Mouse (Mus musculus) testis, adult 2 months (tissue): Measurements from ENCODE around the gene Tmem263. TPM values are rescaled to one million over a fixed set of nuclear protein-coding genes. Genes with fewer than 3 reads are reported as not detected.

Source experiments
- H3K27ac ChIP-seq: fragments of 200-500 bp; 2 replicates; pipeline ENCODE4 v1.5.1; 2012; ENCODE audit warnings: low read depth, low read length; ENCODE audit not compliant: control insufficient read depth, insufficient read depth
- H3K27me3 ChIP-seq: fragments of 200-500 bp; 2 replicates; pipeline ENCODE4 v1.6.1; 2012; ENCODE audit warnings: mild to moderate bottlenecking, low read length, moderate library complexity; ENCODE audit not compliant: control insufficient read depth, insufficient read depth
- H3K36me3 ChIP-seq: fragments of 200-500 bp; 2 replicates; pipeline ENCODE4 v1.6.1; 2012; ENCODE audit warnings: mild to moderate bottlenecking, low read length; ENCODE audit not compliant: control insufficient read depth, insufficient read depth
- H3K4me1 ChIP-seq: fragments of 200-500 bp; 2 replicates; pipeline ENCODE4 v1.6.1; 2012; ENCODE audit warnings: low read length; ENCODE audit not compliant: control insufficient read depth, insufficient read depth
- H3K4me3 ChIP-seq: fragments of 200-500 bp; 2 replicates; pipeline ENCODE4 v1.5.1; 2012; ENCODE audit warnings: low read depth, mild to moderate bottlenecking, low read length, moderate library complexity, mixed read lengths; ENCODE audit not compliant: control insufficient read depth
- CTCF ChIP-seq: fragments of 200-500 bp; IDR thresholded peaks from 2 replicates; pipeline ENCODE4 v1.5.1; 2012; ENCODE audit warnings: low read depth, mild to moderate bottlenecking, inconsistent platforms, low read length, moderate library complexity; ENCODE audit not compliant: control insufficient read depth, insufficient read depth, insufficient replicate concordance
- POLR2A ChIP-seq: fragments of 200-500 bp; IDR thresholded peaks from 2 replicates; pipeline ENCODE4 v1.6.1; 2012; ENCODE audit warnings: low read depth, mild to moderate bottlenecking, inconsistent platforms, low read length, moderate library complexity; ENCODE audit not compliant: control insufficient read depth
- polyA plus RNA-seq: library from polyadenylated mRNA; depleted of rRNA; stranded (reverse); fragments of >200 nt; gene quantifications from 2 replicates; pipeline ENCODE4 v1.2.3, GENCODE M21; 2012; rRNA removed

Gene Tmem263
- polyA plus RNA-seq, 1 experiment: 5.7 TPM

DNA sequence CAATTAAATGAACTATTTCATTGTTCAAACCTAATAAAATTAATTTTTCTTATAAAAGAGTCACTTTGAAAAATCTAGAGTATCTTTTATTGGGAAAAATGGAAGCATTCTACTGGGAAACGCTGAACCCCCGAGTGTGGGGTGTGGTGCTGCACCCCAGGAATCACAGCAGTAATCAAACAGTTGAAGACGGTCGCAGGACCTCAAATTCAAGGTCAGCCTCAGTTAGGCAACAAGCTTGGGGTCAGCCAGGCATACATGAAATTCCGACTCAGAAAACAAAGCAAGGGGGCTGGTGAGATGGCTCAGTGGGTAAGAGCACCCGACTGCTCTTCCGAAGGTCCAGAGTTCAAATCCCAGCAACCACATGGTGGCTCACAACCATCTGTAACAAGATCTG is 55.0 kb downstream of the Tmem263 start:
- Histone ChIP-seq H3K27me3 (no peaks in the 10 kb centered on the region), H3K4me1 (no peaks in the 10 kb centered on the region), H3K27ac (no peak overlapping the region), H3K36me3 (peaks cover 2% of the 10 kb centered on the region), H3K4me3 (no peak overlapping the region)
- TF ChIP-seq CTCF (no peak), POLR2A (no peak)

DNA sequence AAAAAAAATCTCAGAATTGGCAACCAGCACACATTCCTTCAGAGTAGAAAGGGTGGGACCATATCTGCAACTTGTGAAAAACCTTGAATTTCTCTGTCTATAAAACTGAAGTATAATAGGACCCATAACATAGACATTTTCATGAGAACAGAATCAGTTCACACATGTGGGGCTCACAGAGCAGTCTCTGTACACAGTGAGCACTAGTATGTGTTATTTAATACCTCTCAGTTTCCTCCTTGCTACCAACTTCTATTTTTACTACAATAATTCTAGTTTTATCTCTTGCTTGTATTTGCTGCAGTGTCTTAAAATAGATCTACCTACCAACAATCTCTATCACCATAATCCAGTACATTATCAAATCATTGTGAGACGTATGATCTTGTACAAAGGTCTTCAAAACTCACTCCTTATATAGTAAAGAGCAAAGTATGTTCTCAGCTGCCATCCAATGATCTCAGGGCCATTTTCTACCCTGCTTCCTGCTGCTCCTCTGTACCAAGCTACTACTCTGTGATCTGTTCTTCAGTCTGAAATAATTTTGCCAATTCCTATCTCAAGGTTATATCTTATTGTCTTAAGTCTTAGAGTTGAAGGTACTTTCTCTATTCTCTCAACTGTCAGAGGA is 57.7 kb downstream of the Tmem263 start:
- no peaks in the 10 kb centered on the region for H3K4me1 ChIP-seq
- no peak for TF ChIP-seq CTCF
- no peak for TF ChIP-seq POLR2A
- no peak overlapping the region for H3K27ac ChIP-seq
- no peaks in the 10 kb centered on the region for H3K27me3 ChIP-seq
- H3K36me3 ChIP-seq: no peaks in the 10 kb centered on the region; the same call in none of the 2 replicates
- H3K4me3 ChIP-seq: no peak overlapping the region

DNA sequence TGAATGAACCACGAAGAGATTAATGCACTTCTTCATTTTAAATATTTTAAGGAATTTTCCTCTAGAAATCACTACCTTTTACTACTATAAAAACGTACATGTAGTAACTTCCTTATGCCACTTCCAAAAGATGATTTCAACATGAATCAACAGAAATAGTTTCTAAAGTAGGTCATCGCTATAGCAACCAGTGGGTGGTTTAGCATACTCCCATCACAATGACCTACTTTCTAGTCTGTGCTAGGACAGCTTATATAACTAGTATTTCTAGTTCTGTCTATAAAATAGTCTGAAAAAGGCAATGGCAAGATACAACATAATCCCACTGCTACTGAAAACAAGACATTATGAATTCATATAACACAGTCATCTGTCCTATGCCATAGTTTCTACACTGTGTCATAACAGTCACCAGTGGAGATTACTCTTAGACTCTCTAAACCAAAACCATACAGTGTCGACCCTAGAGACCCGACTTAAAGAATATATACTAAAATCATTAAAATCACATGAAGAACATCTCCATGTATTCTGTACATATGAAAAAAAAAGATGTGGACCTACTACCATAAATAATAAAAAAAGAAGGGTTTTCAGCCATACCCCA is 59.4 kb downstream of the Tmem263 start:
- no peak overlapping the region for H3K27ac ChIP-seq
- no peaks in the 10 kb centered on the region for H3K27me3 ChIP-seq
- H3K4me1 ChIP-seq: no peaks in the 10 kb centered on the region; the same call in 1 of the 2 replicates
- no peak overlapping the region for H3K4me3 ChIP-seq
- no peaks in the 10 kb centered on the region; the same call in 1 of the 2 replicates for H3K36me3 ChIP-seq
- TF ChIP-seq CTCF (no peak), POLR2A (no peak)

DNA sequence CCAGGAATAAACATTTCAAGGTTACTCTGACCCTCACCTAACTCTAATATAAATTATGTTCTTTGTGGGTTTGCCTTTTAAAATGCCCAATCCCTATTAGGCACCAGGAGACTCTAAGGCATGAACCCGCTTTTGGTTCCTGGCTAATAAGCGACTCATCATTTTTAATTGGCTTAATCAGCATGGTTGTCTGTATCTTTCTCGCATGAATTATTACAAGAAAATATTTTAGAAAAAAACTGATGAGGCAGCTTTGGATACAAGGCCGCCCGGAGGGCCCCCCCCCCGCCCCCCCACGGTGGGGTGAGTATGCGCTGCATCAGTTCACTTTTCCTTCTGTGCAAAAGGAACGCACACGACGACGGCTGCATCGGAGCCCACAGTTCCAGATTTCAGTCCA is 62.4 kb downstream of the Tmem263 start:
- Histone ChIP-seq H3K4me1 (no peaks in the 10 kb centered on the region; the same call in 1 of the 2 replicates), H3K36me3 (no peaks in the 10 kb centered on the region), H3K27ac (no peak overlapping the region), H3K4me3 (no peak overlapping the region), H3K27me3 (no peaks in the 10 kb centered on the region)
- TF ChIP-seq CTCF (no peak), POLR2A (no peak)

DNA sequence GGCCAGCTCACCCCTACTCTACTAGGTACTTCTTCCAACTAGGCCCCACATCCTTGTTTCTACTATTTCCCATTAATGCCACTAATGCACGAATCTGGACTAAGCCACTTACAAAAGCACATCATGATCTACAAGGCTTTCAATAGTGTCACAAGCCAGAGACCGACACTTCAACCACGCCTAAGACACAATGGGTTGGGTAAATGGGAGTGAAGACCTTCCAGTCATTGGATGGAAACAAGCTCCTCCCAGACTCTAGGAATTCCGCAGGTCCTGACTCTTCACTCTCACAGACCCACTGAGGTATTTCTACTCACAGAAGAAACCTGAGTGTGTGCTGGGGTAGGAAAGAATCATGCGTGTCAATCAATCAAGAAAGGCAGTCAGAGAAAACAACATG is 62.9 kb downstream of the Tmem263 start:
- TF ChIP-seq CTCF (no peak), POLR2A (no peak)
- no peaks in the 10 kb centered on the region for H3K27me3 ChIP-seq
- H3K36me3 ChIP-seq: no peaks in the 10 kb centered on the region

More for the DNA sequence above, 62.9 kb downstream of the Tmem263 start:
- H3K4me3 ChIP-seq: no peak overlapping the region
- H3K27ac ChIP-seq: no peak overlapping the region
- no peaks in the 10 kb centered on the region; the same call in 1 of the 2 replicates for H3K4me1 ChIP-seq

Other genes with a start within 250 kb of the Tmem263 start
- 3.0 and 3.4 TPM in 2 replicates for gene Ric8b, start 185.0 kb upstream of the Tmem263 start, polyA plus RNA-seq
- 1,614 and 2,043 TPM in 2 replicates for gene Fhl4, start 132 bp upstream of the Tmem263 start, polyA plus RNA-seq
- 3.4 and 4.2 TPM in 2 replicates for gene Mterf2, start 25.4 kb downstream of the Tmem263 start, polyA plus RNA-seq
- gene Cry1, start 82.4 kb downstream of the Tmem263 start, polyA plus RNA-seq: 17.2 and 18.3 TPM in 2 replicates